Mouse (Mus musculus) Muller cell, postnatal 12 days (primary cell): ENCODE results near the gene Ppfia1.

Experiments used
- DNase-seq: peaks from one replicate; pipeline ENCODE4 v3.0.0-alpha.2; 2015; ENCODE audit errors: inconsistent ontology term

The Ppfia1 gene

GRCm38 (mm10) chr7:144427460-144427859 lies 126.1 kb downstream of the Ppfia1 start:
- DNase-seq, result no peak
